Mouse (Mus musculus) neural tube, embryonic 14.5 days (tissue): ENCODE measurements around the gene Pvalb. TPM values are rescaled to one million over a fixed set of nuclear protein-coding genes. Genes with fewer than 3 reads are reported as not detected.

Source experiments
- ATAC-seq: fragments of 200-750 bp; cut with Nextera tagmentation; 2 replicates; pipeline ENCODE4 v1.8.0; 2017; ENCODE audit warnings: low read depth, mild to moderate bottlenecking, moderate TSS enrichment, moderate library complexity
- H3K27ac ChIP-seq: fragments of 300-500 bp; sonication (generic); 2 replicates; pipeline ENCODE4 v1.5.1; 2014; ENCODE audit warnings: low read depth, mild to moderate bottlenecking, control low read depth, low read length, moderate library complexity, mixed read lengths
- H3K27me3 ChIP-seq: fragments of 300-500 bp; sonication (generic); 2 replicates; pipeline ENCODE4 v1.6.1; 2014; ENCODE audit warnings: low read length; ENCODE audit not compliant: control insufficient read depth, insufficient read depth
- H3K36me3 ChIP-seq: fragments of 300-500 bp; sonication (generic); 2 replicates; pipeline ENCODE4 v1.6.1; 2014; ENCODE audit warnings: low read length, mixed read lengths; ENCODE audit not compliant: control insufficient read depth, insufficient read depth
- H3K4me1 ChIP-seq: fragments of 300-500 bp; sonication (generic); 2 replicates; pipeline ENCODE4 v1.6.1; 2014; ENCODE audit warnings: low read length; ENCODE audit not compliant: control insufficient read depth, insufficient read depth
- H3K4me2 ChIP-seq: fragments of 300-500 bp; sonication (generic); 2 replicates; pipeline ENCODE4 v1.6.1; 2014; ENCODE audit warnings: mild to moderate bottlenecking, low read depth, low read length, control low read depth
- H3K4me3 ChIP-seq: fragments of 300-500 bp; sonication (generic); 2 replicates; pipeline ENCODE4 v1.5.1; 2014; ENCODE audit warnings: low read depth, low read length, control low read depth, mixed read lengths
- H3K9ac ChIP-seq: fragments of 300-500 bp; sonication (generic); replicated peaks from 2 replicates; pipeline ENCODE4 v1.6.1; 2014; ENCODE audit warnings: low read depth, mild to moderate bottlenecking, control low read depth, low read length, mixed read lengths
- H3K9me3 ChIP-seq: fragments of 300-500 bp; sonication (generic); 2 replicates; pipeline ENCODE4 v1.6.1; 2016; ENCODE audit warnings: low read length; ENCODE audit not compliant: control insufficient read depth
- WGBS: fragments of 180-500 bp; shearing (Covaris S2); extraction: QIAGEN DNeasy Blood & Tissue Kit; methylation state at CpG from one replicate; pipeline ENCODE4 v1.1.7; 2014; 5-methylcytosine and 5-hydroxymethylcytosine counted together
- polyA plus RNA-seq: library from polyadenylated mRNA; unstranded; fragments of >200 nt; fragmentation: Nextera tagmentation; extraction: Ambion mirVana; gene quantifications from 2 replicates; pipeline ENCODE4 v1.2.1, GENCODE M21; 2014

Pvalb gene
- polyA plus RNA-seq, 1 experiment from 2014 or later, result 0.56 TPM

GRCm38 (mm10) chr15:78171651-78172050 lies 34.5 kb downstream of the Pvalb start:
- Histone ChIP-seq H3K9me3 (no peaks in the 10 kb centered on the region), H3K4me2 (no peak overlapping the region), H3K27ac (no peak overlapping the region), H3K4me1 (peaks cover 14% of the 10 kb centered on the region), H3K9ac (no peak overlapping the region), H3K36me3 (no peaks in the 10 kb centered on the region), H3K4me3 (no peak overlapping the region), H3K27me3 (no peaks in the 10 kb centered on the region)
- WGBS, result 94% methylated on average over 10 of the region's 10 CpGs
- ATAC-seq, result no peak

GRCm38 (mm10) chr15:78170708-78171107 lies 35.5 kb downstream of the Pvalb start:
- H3K9ac ChIP-seq, result no peak overlapping the region
- ATAC-seq, result no peak

GRCm38 (mm10) chr15:78169566-78169965 lies 36.6 kb downstream of the Pvalb start:
- peaks cover 10% of the 10 kb centered on the region; the same call in 1 of the 2 replicates for H3K4me1 ChIP-seq
- H3K36me3 ChIP-seq, result no peaks in the 10 kb centered on the region
- H3K27me3 ChIP-seq, result no peaks in the 10 kb centered on the region
- 88% methylated on average over 11 of the region's 11 CpGs for WGBS
- no peak overlapping the region for H3K9ac ChIP-seq
- H3K27ac ChIP-seq, result no peak overlapping the region
- ATAC-seq, result no peak
- H3K4me3 ChIP-seq, result no peak overlapping the region
- H3K4me2 ChIP-seq, result no peak overlapping the region
- H3K9me3 ChIP-seq, result no peaks in the 10 kb centered on the region

More at GRCm38 (mm10) chr15:78170708-78171107, 35.5 kb downstream of the Pvalb start:
- Histone ChIP-seq H3K27me3 (no peaks in the 10 kb centered on the region), H3K4me2 (no peak overlapping the region), H3K9me3 (no peaks in the 10 kb centered on the region), H3K4me3 (no peak overlapping the region), H3K4me1 (peaks cover 14% of the 10 kb centered on the region), H3K27ac (no peak overlapping the region; the same call in 1 of the 2 replicates), H3K36me3 (no peaks in the 10 kb centered on the region)
- 96% methylated on average over 15 of the region's 15 CpGs for WGBS

- H3K4me1 ChIP-seq, result no peaks in the 10 kb centered on the region
- H3K9ac ChIP-seq, result no peak overlapping the region
- no peaks in the 10 kb centered on the region for H3K27me3 ChIP-seq
- H3K27ac ChIP-seq, result no peak overlapping the region
- 91% methylated on average over 4 of the region's 4 CpGs for WGBS
- H3K4me2 ChIP-seq, result no peak overlapping the region
- no peak for ATAC-seq
- H3K9me3 ChIP-seq, result no peaks in the 10 kb centered on the region
- no peak overlapping the region for H3K4me3 ChIP-seq
- H3K36me3 ChIP-seq, result no peaks in the 10 kb centered on the region
These were observed 40.9 kb downstream of the Pvalb start for GRCm38 (mm10) chr15:78165292-78165691.

GRCm38 (mm10) chr15:78164466-78164865 lies 41.7 kb downstream of the Pvalb start:
- H3K4me1 ChIP-seq, result no peaks in the 10 kb centered on the region
- H3K27ac ChIP-seq, result no peak overlapping the region

GRCm38 (mm10) chr15:78161946-78162345 lies 44.3 kb downstream of the Pvalb start:
- no peaks in the 10 kb centered on the region for H3K36me3 ChIP-seq
- ATAC-seq, result no peak
- H3K9me3 ChIP-seq, result no peaks in the 10 kb centered on the region
- no peak overlapping the region for H3K4me2 ChIP-seq
- H3K4me1 ChIP-seq, result no peaks in the 10 kb centered on the region
- no peak overlapping the region for H3K27ac ChIP-seq
- no peak overlapping the region for H3K9ac ChIP-seq
- 66% methylated on average over 9 of the region's 9 CpGs for WGBS
- H3K4me3 ChIP-seq, result no peak overlapping the region
- H3K27me3 ChIP-seq, result no peaks in the 10 kb centered on the region

More at GRCm38 (mm10) chr15:78164466-78164865, 41.7 kb downstream of the Pvalb start:
- no peaks in the 10 kb centered on the region for H3K27me3 ChIP-seq
- no peak overlapping the region for H3K9ac ChIP-seq
- 63% methylated on average over 11 of the region's 11 CpGs for WGBS
- H3K4me3 ChIP-seq, result no peak overlapping the region
- H3K4me2 ChIP-seq, result no peak overlapping the region
- no peaks in the 10 kb centered on the region for H3K36me3 ChIP-seq
- no peaks in the 10 kb centered on the region for H3K9me3 ChIP-seq
- no peak for ATAC-seq

- H3K4me2 ChIP-seq, result no peak overlapping the region
- no peak overlapping the region for H3K27ac ChIP-seq
- H3K27me3 ChIP-seq, result no peaks in the 10 kb centered on the region
- no peaks in the 10 kb centered on the region for H3K4me1 ChIP-seq
- no peaks in the 10 kb centered on the region for H3K9me3 ChIP-seq
- H3K4me3 ChIP-seq, result no peak overlapping the region
- 83% methylated on average over 4 of the region's 5 CpGs for WGBS
- no peak overlapping the region for H3K9ac ChIP-seq
- ATAC-seq, result no peak
- H3K36me3 ChIP-seq, result no peaks in the 10 kb centered on the region
These were observed 47.9 kb downstream of the Pvalb start for GRCm38 (mm10) chr15:78158335-78158734.

GRCm38 (mm10) chr15:78157824-78158223 lies 48.4 kb downstream of the Pvalb start:
- no peak overlapping the region for H3K9ac ChIP-seq
- H3K4me2 ChIP-seq, result no peak overlapping the region
- H3K4me3 ChIP-seq, result no peak overlapping the region
- no peaks in the 10 kb centered on the region for H3K4me1 ChIP-seq
- ATAC-seq, result no peak
- WGBS, result 74% methylated on average over 4 of the region's 4 CpGs
- no peak overlapping the region for H3K27ac ChIP-seq
- no peaks in the 10 kb centered on the region for H3K36me3 ChIP-seq
- H3K27me3 ChIP-seq, result no peaks in the 10 kb centered on the region
- H3K9me3 ChIP-seq, result no peaks in the 10 kb centered on the region

GRCm38 (mm10) chr15:78157330-78157729 lies 48.9 kb downstream of the Pvalb start:
- Histone ChIP-seq H3K9me3 (no peaks in the 10 kb centered on the region), H3K4me1 (no peaks in the 10 kb centered on the region), H3K4me2 (no peak overlapping the region), H3K9ac (no peak overlapping the region), H3K27me3 (no peaks in the 10 kb centered on the region), H3K27ac (no peak overlapping the region), H3K36me3 (no peaks in the 10 kb centered on the region), H3K4me3 (no peak overlapping the region)
- ATAC-seq, result no peak
- 74% methylated on average over 8 of the region's 8 CpGs for WGBS
